Comparison of ENCODE assay signal across 12 mouse cellular contexts in the genomic region with DNA sequence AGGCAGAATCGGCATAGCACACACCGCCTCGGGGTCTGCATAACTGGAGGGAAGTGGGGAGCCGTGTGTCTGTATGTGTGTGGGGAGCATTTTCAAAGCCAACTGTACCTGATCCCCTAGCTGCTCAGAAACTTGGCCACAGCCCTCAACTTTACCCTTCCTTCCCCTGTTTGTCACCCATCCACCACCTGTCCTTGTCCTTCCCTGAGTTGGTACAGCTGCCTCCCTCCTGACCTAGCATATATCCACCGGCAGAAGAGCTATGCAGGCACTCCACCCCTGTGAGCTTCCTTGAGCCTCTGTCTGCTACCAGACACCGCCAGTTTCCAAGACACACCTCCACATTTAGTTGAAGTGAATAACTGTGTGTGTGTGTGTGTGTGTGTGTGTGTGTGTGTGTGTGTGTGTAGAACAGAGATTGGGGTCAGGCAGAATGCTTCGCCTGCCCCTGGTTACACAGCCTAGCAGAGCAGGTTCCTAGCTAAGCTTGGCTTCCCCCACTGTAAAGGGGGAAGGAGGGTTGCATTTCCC. TPM values are rescaled to one million over a fixed set of nuclear protein-coding genes. Genes with fewer than 3 reads are reported as not detected.
DNase-seq lines count a peak whose midpoint lies in the region; ATAC-seq lines count a peak whose summit lies in the region.
"Had no signal": no experiment of that assay in that cellular context is flagged by ENCODE, and none has a peak within 500 bp of the region (broad histone marks: within the 10 kb centered on the region; RNA-seq: fewer than 3 reads in every experiment).

No protein-coding gene starts in this region.

- peak overlapping the region; percentile 49; the same call in 1 of the 2 replicates for H3K27ac ChIP-seq in kidney, embryonic 14.5 days (ENCODE audit: low read depth, low read length)
- peak overlapping the region; percentile 32 for H3K27ac ChIP-seq in forebrain, embryonic 13.5 days
- no peak overlapping the region; the same call in 1 of the 2 replicates for H3K27ac ChIP-seq in hindbrain, embryonic 16.5 days (ENCODE audit: low read depth, low read length)
- peak overlapping the region; percentile 30 for H3K27ac ChIP-seq in neural tube, embryonic 13.5 days (replicated peaks)
- H3K27ac ChIP-seq: left cerebral cortex, adult 2 months had no signal

- H3K4me2 ChIP-seq in kidney, embryonic 14.5 days (replicated peaks; ENCODE audit: low read depth, low read length): no peak overlapping the region; the same call in 1 of the 2 replicates
- H3K4me2 ChIP-seq in forebrain, embryonic 13.5 days: no peak overlapping the region
- H3K4me2 ChIP-seq in hindbrain, embryonic 16.5 days (ENCODE audit: low read length): no peak overlapping the region
- no peak overlapping the region for H3K4me2 ChIP-seq in neural tube, embryonic 13.5 days
- H3K4me2 ChIP-seq: neural tube, embryonic 12.5 days had no signal

- no peaks in the 10 kb centered on the region for H3K36me3 ChIP-seq in kidney, embryonic 14.5 days (ENCODE audit: control insufficient read depth, insufficient read depth, low read length)
- H3K36me3 ChIP-seq in forebrain, embryonic 13.5 days (ENCODE audit: poor library complexity, severe bottlenecking): peaks cover 11% of the 10 kb centered on the region; the same call in 1 of the 2 replicates
- no peaks in the 10 kb centered on the region for H3K36me3 ChIP-seq in hindbrain, embryonic 16.5 days (ENCODE audit: control insufficient read depth, insufficient read depth, low read length)
- H3K36me3 ChIP-seq in neural tube, embryonic 13.5 days: no peaks in the 10 kb centered on the region
- H3K36me3 ChIP-seq: neural tube, embryonic 12.5 days had no signal

- WGBS in kidney, embryonic 14.5 days: 46% methylated on average over 7 of the region's 7 CpGs
- WGBS in forebrain, embryonic 13.5 days: 72% methylated on average over 7 of the region's 7 CpGs
- WGBS in hindbrain, embryonic 16.5 days: 66% methylated on average over 7 of the region's 7 CpGs
- 69% methylated on average over 7 of the region's 7 CpGs for WGBS in neural tube, embryonic 13.5 days

- no peak overlapping the region for H3K9ac ChIP-seq in kidney, embryonic 14.5 days (ENCODE audit: low read depth, low read length)
- H3K9ac ChIP-seq in forebrain, embryonic 13.5 days: peak overlapping the region; percentile 40; the same call in 1 of the 2 replicates
- 0 out of 2 replicates have a peak overlapping the region, but pooled peaks have one; percentile 25 for H3K9ac ChIP-seq in hindbrain, embryonic 16.5 days (ENCODE audit: low read depth, low read length)
- 0 out of 2 replicates have a peak overlapping the region, but pooled peaks have one; percentile 41 for H3K9ac ChIP-seq in neural tube, embryonic 13.5 days
- H3K9ac ChIP-seq: neural tube, embryonic 12.5 days had no signal

- no peaks in the 10 kb centered on the region for H3K27me3 ChIP-seq in kidney, embryonic 14.5 days (ENCODE audit: control insufficient read depth, insufficient read depth, low read length)
- no peaks in the 10 kb centered on the region for H3K27me3 ChIP-seq in forebrain, embryonic 13.5 days
- H3K27me3 ChIP-seq in hindbrain, embryonic 16.5 days (replicated peaks; ENCODE audit: control insufficient read depth, insufficient read depth, low read length): no peaks in the 10 kb centered on the region
- no peaks in the 10 kb centered on the region for H3K27me3 ChIP-seq in neural tube, embryonic 13.5 days
- H3K27me3 ChIP-seq: neural tube, embryonic 12.5 days had no signal

- H3K4me3 ChIP-seq in kidney, embryonic 14.5 days (ENCODE audit: low read length): no peak overlapping the region
- H3K4me3 ChIP-seq in forebrain, embryonic 13.5 days: no peak overlapping the region
- no peak overlapping the region for H3K4me3 ChIP-seq in hindbrain, embryonic 16.5 days (ENCODE audit: low read length)
- no peak overlapping the region for H3K4me3 ChIP-seq in neural tube, embryonic 13.5 days
- H3K4me3 ChIP-seq: erythroblast, embryonic 14.5 days; left cerebral cortex, adult 2 months; neural tube, embryonic 12.5 days had no signal

- no peak for DNase-seq in kidney, adult 8-10 months
- no peak for DNase-seq in adrenal gland, postnatal 14 days
- DNase-seq in right cerebral cortex, postnatal 36 days (ENCODE audit: low spot score in 2 of 2): no peak
- DNase-seq: cerebellum, adult 18-20 months; right cerebral cortex, postnatal 25 days had no signal

- H3K9me3 ChIP-seq in kidney, embryonic 14.5 days (ENCODE audit: control insufficient read depth, low read length): no peaks in the 10 kb centered on the region
- H3K9me3 ChIP-seq in forebrain, embryonic 13.5 days (replicated peaks): no peaks in the 10 kb centered on the region
- no peaks in the 10 kb centered on the region for H3K9me3 ChIP-seq in hindbrain, embryonic 16.5 days (ENCODE audit: control insufficient read depth, low read length)
- no peaks in the 10 kb centered on the region for H3K9me3 ChIP-seq in neural tube, embryonic 13.5 days
- H3K9me3 ChIP-seq: neural tube, embryonic 12.5 days had no signal

- peaks cover 31% of the 10 kb centered on the region for H3K4me1 ChIP-seq in kidney, embryonic 14.5 days (ENCODE audit: control insufficient read depth, insufficient read depth, low read length)
- H3K4me1 ChIP-seq in forebrain, embryonic 13.5 days: peaks cover 60% of the 10 kb centered on the region
- H3K4me1 ChIP-seq in hindbrain, embryonic 16.5 days (ENCODE audit: control insufficient read depth, insufficient read depth, low read depth, low read length): peaks cover 25% of the 10 kb centered on the region
- peaks cover 71% of the 10 kb centered on the region for H3K4me1 ChIP-seq in neural tube, embryonic 13.5 days (replicated peaks)

- peak; percentile 48 for ATAC-seq in kidney, embryonic 14.5 days (ENCODE audit: low FRiP score, low TSS enrichment)
- ATAC-seq in forebrain, embryonic 13.5 days: no peak
- ATAC-seq in hindbrain, embryonic 16.5 days: 0 out of 2 replicates have a peak, but pooled peaks have one; percentile 8
- 0 out of 2 replicates have a peak, but pooled peaks have one; percentile 7 for ATAC-seq in neural tube, embryonic 13.5 days (ENCODE audit: low read depth)

RNA-seq across cellular contexts. Expression of a gene that starts 27.9 kb away (rescaled TPM):
- polyA plus RNA-seq in kidney, embryonic 14.5 days (2014; fragmentation: Nextera tagmentation; extraction: Ambion mirVana): 52.4 and 71.6 TPM in 2 replicates
- polyA plus RNA-seq in forebrain, embryonic 13.5 days (2015; fragmentation: Nextera tagmentation; extraction: Ambion mirVana): 72.5 and 74.0 TPM in 2 replicates
- polyA plus RNA-seq in hindbrain, embryonic 16.5 days (2015; fragmentation: Nextera tagmentation; extraction: Ambion mirVana): 59.4 and 72.2 TPM in 2 replicates
- 69.4 and 77.5 TPM in 2 replicates for polyA plus RNA-seq in neural tube, embryonic 13.5 days (2015; fragmentation: Nextera tagmentation; extraction: Ambion mirVana)
- 449 and 529 TPM in 2 replicates for total RNA-seq in adrenal gland, postnatal 14 days (2021)
